Mouse (Mus musculus): ENCODE data around the gene Vav2.

Gene Vav2

GRCm38 (mm10) chr2:27411688-27412174 is 15.1 kb downstream of the Vav2 start:
- no peak for DNase-seq (ENCODE audit: extremely low read depth, low read depth, low spot score)

DNA sequence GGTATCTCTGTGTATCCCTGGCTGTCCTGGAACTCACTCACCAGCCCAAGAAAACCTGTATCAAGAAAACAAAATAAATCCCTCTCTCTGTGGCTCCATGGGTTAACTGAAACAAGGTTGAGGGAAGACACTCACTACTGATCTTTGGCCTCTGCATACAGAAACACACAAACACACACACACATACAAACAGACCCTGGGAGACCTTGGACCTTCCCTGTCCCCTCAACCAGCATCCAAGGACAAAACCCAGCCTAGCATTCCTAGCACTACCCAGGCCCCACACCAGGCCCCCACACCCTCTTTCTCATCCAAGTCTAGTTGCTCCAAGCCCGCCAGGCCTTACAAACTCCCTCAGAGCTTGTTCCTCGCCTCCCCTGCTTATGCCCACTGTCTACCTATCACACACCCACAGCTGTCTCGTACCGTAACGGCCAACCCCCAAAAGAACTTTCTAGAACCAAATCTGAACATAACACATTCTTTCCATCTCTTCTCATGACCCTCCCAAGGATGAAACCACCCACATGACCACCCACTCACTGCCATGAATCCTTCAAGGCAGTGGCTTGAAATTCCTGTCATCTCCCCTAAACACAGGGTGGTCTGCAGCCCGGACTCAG is 16.2 kb downstream of the Vav2 start:
- no peak for DNase-seq (ENCODE audit: extremely low read depth, low read depth, low spot score)

DNA sequence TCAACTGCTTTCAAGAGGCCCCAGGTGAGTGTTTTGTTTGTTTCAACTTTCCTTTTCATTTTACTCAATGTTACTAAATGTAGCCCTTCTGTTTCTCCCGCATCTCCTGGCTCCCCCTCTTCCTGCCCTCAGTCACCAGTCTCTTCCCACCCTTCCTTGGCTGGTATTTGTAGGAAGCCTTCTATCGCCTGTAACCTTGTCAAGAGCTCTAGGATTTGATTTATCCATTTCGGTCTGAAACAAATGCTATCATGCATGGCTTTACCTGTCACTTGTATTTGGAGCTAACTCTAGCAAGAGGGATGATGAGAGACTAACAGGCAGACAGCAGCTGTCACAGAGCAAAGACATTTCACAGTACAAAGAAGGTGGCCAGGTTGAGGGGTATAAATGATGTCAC is 18.6 kb downstream of the Vav2 start:
- DNase-seq (ENCODE audit: extremely low read depth, low read depth, low spot score) = no peak

DNA sequence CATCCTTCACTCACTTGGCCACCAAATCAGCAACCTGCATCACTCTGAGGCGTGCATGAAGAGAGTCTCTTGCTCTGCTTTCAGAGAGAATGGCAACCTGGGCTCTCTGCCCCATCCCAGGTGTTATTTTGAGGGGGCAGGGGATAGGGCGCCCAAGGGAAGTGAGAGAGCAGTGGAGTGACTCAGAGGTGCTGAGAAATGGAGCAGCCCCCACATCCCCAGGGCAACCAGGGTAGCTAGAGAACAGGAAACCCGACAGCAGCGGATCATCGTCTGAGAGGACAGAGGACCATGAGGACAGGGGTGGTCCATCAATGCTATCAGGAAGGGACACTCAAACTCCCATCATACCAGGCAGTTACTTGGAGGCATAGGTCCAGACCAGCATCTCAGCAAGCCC is 19.9 kb downstream of the Vav2 start:
- DNase-seq (ENCODE audit: extremely low read depth, low read depth, low spot score) = no peak

DNA sequence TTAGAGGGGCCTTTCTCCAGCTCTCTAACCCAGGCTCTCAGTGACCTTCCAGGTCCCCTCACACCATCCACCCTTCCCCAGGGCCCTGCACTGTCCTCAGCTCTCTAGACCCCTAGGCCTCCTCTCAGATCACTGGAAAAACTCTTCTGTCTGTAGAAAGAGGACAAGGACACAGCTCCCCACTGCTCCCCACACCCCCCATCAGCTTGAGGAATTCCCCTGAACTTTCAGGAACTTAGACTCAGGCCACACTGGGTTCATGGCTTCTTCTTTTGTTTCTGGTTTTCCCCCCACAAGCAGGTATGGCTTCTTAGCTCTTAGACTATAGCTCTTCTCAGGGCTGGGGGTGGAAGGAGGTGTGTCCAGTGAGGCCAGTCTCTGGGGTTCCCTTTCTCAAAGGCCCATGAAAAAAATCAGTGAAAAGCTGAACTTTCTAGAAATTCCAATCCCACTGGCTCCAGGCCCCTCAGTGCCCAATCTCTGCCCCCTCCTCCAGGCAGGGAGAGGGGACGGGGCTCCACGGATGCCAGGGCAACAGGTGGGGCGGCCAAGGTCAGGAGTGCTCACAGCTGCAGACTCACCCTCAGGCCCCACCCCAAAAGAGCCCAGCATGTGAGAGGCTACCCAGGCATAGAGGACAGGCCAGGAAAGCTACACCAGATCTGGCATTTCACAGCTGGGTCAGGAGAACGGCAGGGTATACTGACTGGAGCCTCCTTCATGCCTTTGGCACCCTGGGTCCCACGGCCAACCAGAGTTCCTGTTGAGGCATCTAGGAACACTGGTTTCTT is 21.5 kb downstream of the Vav2 start:
- DNase-seq (ENCODE audit: extremely low read depth, low read depth, low spot score) = no peak

GRCm38 (mm10) chr2:27404375-27405093 is 22.3 kb downstream of the Vav2 start:
- DNase-seq (ENCODE audit: extremely low read depth, low read depth, low spot score) = no peak

DNA sequence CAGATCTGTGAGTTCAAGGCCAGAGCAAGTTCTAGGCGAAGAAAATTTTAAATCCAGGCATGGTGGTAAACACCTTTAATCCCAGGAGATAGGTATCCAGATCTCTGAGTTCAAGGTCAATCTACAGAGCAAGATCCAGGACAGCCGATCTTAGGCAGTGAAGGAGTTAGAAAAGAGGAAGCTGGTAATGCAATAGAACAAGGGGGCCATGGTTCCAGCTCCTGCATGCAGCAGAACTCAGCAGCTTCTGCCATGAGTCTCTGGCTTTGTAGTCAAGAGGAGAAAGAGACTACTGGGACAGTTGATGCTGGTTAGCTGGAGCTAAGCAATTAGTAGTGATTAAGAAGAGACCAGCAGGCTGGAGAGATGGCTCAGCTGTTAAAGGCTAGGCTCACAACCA is 25.3 kb downstream of the Vav2 start:
- DNase-seq (ENCODE audit: extremely low read depth, low read depth, low spot score) = no peak

- no peak for DNase-seq (ENCODE audit: extremely low read depth, low read depth, low spot score)
Observed at GRCm38 (mm10) chr2:27400083-27400482, 26.8 kb downstream of the Vav2 start.

DNA sequence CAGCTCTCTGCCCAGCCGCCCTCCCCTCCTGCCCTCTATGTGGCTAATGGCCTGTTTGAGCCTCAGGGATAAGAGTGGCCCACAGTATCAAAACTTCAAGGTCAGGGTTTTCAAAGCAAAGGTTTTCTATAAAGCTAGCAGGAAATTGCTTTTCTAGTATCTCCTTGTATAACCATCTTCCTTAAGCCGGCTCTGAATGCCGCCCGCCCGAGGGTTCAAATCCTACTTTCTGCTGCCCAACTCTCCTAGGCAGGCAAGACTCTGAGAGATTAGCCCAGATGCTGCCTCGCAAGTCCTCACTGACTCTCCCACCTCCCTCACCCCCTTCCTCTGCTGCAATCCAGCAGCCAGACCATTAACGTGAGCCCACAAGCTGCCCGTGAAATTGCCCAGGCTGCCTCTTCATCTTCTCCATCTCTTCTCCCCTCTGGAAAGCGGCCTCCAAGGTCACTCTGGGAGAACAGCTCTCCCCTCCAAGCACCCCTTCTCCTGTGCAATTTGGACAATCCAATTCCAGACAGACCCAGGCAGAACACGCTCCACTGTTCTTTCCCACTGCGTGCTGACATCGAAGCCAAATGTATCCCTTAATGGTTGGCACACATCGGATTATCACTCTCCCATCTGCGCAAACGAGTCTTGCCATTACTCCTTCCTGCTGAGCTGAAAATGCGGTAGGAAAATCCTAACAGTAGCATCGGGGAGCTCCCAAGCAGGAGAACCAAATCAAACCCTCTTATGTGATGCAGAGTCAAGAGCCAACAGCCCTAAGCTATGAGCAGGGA is 30.0 kb downstream of the Vav2 start:
- no peak for DNase-seq (ENCODE audit: extremely low read depth, low read depth, low spot score)

DNA sequence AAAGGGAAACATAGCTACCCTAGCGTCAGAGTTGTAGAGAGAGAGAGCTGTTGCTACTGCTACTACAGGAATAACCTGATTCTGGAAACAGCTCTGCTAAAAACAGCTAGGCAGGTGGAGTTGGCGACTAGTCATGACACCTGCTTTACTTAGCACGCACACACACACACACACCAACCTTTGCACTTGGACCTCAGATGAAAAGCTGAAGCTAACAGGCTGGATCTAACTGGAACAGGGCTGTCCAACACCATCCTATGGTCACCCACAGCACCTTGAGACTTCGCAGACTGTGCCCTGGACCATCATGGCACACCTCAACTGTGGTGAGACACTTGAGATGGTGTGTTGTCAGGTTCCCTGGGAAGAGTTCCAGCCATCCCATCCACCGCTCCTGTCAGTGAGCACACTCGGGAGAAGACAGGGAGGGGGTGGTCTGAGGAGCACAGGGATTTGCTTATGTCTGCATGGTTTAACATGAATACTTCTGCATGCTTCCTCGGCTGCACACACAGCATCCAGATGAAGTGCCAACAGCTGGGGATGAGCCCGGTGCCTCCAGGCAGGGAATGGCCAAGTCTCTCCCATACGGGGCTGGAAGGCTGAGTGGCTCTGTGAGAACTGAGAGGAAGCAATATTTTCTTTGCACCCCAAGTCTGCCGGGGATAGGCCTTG is 32.5 kb downstream of the Vav2 start:
- no peak for DNase-seq (ENCODE audit: extremely low read depth, low read depth, low spot score)

DNA sequence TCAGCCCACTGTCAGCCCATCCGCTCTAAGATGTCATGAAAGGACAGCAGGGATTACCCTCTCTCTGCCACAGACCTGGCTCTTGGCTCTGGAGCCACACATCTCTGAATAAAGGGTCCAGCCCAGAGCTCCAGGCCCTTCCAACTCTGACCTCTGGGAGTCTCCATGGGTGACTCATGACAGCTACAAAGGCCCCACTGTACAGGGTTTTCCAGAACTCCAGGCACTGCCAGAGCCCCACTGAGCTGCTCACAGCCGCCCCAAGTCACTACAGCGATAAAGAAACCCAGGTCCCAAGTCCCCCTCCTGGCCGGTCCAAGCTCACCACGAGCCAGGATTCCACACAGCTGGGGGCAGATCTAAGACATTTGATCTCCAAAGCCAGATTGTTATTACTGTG is 34.6 kb downstream of the Vav2 start:
- no peak for DNase-seq (ENCODE audit: extremely low read depth, low read depth, low spot score)

DNA sequence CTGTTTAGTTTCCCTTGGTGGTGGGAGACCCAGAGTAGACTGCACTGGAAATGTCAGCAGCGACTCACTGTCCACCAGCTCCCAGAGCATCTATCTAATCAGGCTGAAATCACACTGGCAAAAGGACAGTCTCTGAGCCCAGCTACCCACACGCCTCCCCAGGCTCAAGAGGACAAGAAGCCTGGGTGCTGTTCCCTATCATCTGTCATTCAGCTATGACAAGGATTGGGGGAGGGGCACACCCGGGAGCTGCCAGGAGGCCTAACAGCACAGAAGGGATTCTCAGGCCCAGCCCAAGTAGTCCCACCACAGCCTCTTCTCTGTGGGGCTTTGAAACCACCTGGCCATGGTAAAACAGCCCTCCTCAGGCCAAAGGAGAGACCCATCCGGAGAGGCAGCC is 36.1 kb downstream of the Vav2 start:
- DNase-seq (ENCODE audit: extremely low read depth, low read depth, low spot score) = no peak

DNA sequence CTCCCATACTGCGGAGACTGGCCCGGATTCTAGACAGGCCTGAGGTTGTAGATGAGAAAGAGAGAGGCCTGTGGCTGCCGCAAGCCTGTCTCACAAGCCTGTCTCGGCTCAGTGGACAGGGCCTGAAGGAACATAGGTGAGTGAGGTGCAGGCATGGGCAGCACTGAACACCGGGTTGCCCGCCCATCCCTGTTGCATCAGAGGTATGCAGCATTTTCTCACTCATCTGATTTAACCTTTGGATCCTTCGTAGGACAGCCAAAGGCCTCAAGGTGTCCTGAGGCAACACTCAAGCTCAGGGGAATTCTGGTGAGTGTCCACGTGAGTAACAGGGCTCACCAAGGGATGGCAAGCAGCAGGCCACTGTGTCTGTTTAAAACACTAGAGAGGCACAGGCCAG is 36.5 kb downstream of the Vav2 start:
- no peak for DNase-seq (ENCODE audit: extremely low read depth, low read depth, low spot score)

GRCm38 (mm10) chr2:27389272-27390162 is 37.3 kb downstream of the Vav2 start:
- DNase-seq (ENCODE audit: extremely low read depth, low read depth, low spot score) = no peak

DNA sequence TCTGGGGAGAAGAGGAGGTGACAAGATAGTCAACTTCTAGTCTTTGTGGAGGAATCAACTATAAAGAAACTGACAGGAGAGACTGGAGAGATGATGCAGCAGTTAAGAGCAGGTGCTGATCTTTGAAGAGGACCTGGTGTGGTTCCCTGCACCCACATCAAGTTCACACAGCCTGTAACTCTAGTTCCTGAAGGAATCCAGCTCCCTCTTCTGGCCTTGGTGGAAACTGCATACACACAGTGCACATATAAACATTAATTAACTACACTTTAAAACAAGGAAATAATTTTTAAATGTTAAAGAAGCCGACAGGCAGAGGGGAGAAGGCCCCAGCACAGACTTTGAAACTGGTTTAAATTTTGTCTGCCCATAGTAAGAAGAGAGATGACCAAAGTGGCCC is 39.6 kb downstream of the Vav2 start:
- DNase-seq (ENCODE audit: extremely low read depth, low read depth, low spot score) = no peak

DNA sequence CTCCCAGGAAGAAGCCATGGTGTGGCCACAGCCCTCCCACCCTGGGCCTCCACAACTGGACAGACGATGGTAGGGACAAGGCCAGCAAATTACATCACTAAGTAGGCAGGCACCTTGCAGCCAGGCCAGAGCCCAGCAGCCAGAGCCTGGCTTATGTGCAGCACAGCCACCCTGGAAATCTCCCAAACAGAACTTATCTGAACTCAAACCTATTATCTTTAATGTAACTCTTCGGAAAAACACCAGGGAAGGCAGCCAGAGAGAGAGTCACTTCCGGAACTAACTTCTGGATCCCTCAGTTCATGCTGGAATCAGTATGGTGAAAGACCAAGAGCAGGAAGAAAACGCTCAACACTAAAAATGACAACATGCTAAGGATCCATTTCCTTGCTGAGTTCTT is 45.1 kb downstream of the Vav2 start:
- DNase-seq (ENCODE audit: extremely low read depth, low read depth, low spot score) = no peak

DNA sequence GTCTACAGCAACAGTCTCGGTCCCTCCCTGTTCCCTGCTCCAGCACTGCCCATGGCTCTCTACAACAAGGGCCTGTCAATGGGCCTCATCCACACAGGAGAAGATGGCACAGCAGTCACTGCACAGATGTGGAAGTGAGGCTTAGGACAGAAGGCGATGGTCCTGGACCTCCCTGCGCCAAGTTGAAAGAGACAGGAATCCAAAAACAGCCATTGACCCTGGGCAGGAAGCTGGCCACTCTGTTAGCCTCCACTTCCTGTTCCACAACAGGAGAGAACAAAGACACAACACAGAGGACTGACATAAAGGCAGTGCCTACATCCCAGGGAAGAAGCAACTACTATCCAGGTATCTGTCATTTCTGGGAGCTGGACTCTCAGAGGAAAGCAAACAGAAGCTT is 45.6 kb downstream of the Vav2 start:
- DNase-seq (ENCODE audit: extremely low read depth, low read depth, low spot score) = no peak

DNA sequence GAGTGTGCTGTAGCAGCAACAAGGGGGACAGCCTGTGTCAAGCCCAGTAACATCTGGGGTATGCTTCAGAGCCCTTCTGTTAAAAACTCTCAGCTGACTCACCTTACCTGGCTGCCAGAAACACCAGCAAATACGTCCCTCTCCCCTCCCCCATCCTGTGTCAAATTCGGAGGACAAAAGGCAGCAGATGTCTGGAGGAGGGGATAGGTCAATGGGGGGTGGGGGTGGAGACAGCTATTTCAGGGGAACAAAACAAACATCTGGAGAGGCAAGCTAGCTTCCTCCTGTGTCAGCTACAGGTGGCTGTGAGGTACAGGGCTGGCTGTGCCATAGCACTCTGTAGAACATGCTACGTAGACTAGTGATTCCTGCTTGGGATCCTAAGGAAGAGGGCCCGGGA is 49.0 kb downstream of the Vav2 start:
- DNase-seq (ENCODE audit: extremely low read depth, low read depth, low spot score) = no peak

DNA sequence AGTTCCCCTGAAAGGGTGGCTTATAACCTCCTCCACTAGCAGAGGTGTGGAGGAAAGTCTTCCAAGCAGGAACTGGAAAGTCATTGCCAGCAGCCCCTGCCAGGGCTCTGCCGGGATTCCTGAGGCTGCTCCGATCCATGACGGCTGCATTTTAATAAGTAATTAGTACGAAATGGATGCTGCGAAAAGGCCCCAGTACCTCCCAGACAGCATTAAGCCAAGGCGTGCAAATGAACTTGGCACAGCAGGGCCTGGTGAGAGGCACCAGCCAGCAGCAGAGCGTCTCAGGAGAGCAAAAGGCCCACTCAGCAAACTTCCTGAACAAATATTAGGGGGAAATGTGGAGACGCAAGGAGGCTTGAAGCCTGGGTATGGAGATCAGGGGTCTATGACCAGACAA is 49.7 kb downstream of the Vav2 start:
- DNase-seq (ENCODE audit: extremely low read depth, low read depth, low spot score) = no peak

GRCm38 (mm10) chr2:27375141-27375540 is 51.7 kb downstream of the Vav2 start:
- DNase-seq (ENCODE audit: extremely low read depth, low read depth, low spot score) = no peak
